Mouse (Mus musculus) midbrain, postnatal 0 days (tissue): ENCODE data around the gene Olfr740. TPM values are rescaled to one million over a fixed set of nuclear protein-coding genes. Genes with fewer than 3 reads are reported as not detected.

ENCODE experiments used
- ATAC-seq: fragments of 200-750 bp; cut with Nextera tagmentation; 2 replicates; pipeline ENCODE4 v1.8.0; 2017; ENCODE audit warnings: moderate number of reproducible peaks, mild to moderate bottlenecking, moderate TSS enrichment, moderate library complexity; ENCODE audit not compliant: low FRiP score
- DNase-seq: peaks from one replicate; pipeline ENCODE4 v3.0.0-alpha.2; 2015; ENCODE audit warnings: low spot score
- H3K27ac ChIP-seq: fragments of 300-500 bp; sonication (generic); 2 replicates; pipeline ENCODE4 v1.5.1; 2014; ENCODE audit warnings: low read depth, mild to moderate bottlenecking, low read length, mixed read lengths
- H3K27me3 ChIP-seq: fragments of 300-500 bp; sonication (generic); 2 replicates; pipeline ENCODE4 v1.6.1; 2014; ENCODE audit warnings: low read length, control low read depth, mixed read lengths; ENCODE audit not compliant: insufficient read depth
- H3K36me3 ChIP-seq: fragments of 300-500 bp; sonication (generic); 2 replicates; pipeline ENCODE4 v1.6.1; 2014; ENCODE audit warnings: low read length, control low read depth, mixed read lengths; ENCODE audit not compliant: insufficient read depth
- H3K4me1 ChIP-seq: fragments of 300-500 bp; sonication (generic); 2 replicates; pipeline ENCODE4 v1.6.1; 2014; ENCODE audit warnings: mild to moderate bottlenecking, control low read depth, antibody characterized with exemption, low read length, mixed read lengths; ENCODE audit not compliant: insufficient read depth
- H3K4me2 ChIP-seq: fragments of 300-500 bp; sonication (generic); 2 replicates; pipeline ENCODE4 v1.6.1; 2014; ENCODE audit warnings: low read depth, mild to moderate bottlenecking, low read length, mixed read lengths; ENCODE audit not compliant: poor library complexity, severe bottlenecking
- H3K4me3 ChIP-seq: fragments of 300-500 bp; sonication (generic); 2 replicates; pipeline ENCODE4 v1.5.1; 2014; ENCODE audit warnings: low read depth, mild to moderate bottlenecking, low read length, moderate library complexity
- H3K9ac ChIP-seq: fragments of 300-500 bp; sonication (generic); replicated peaks from 2 replicates; pipeline ENCODE4 v1.6.1; 2014; ENCODE audit warnings: mild to moderate bottlenecking, low read length, moderate library complexity, mixed read lengths; ENCODE audit not compliant: poor library complexity, severe bottlenecking
- H3K9me3 ChIP-seq: fragments of 300-500 bp; sonication (generic); 2 replicates; pipeline ENCODE4 v1.6.1; 2016; ENCODE audit warnings: low read length, control low read depth
- CTCF ChIP-seq: IDR thresholded peaks from 2 replicates; pipeline ENCODE4 v1.5.1; 2016; ENCODE audit warnings: antibody characterized with exemption, mild to moderate bottlenecking
- WGBS: fragments of 180-500 bp; shearing (Covaris S2); extraction: QIAGEN DNeasy Blood & Tissue Kit; methylation state at CpG from one replicate; pipeline ENCODE4 v1.1.7; 2014; 5-methylcytosine and 5-hydroxymethylcytosine counted together
- polyA plus RNA-seq: library from polyadenylated mRNA; unstranded; fragments of >200 nt; fragmentation: Nextera tagmentation; extraction: Ambion mirVana; gene quantifications from 2 replicates; pipeline ENCODE4 v1.2.1, GENCODE M21; 2015
- total RNA-seq: library from RNA; depleted of rRNA; stranded (reverse); fragments of >200 nt; gene quantifications from 2 replicates; pipeline ENCODE4 v1.2.3, GENCODE M21; 2014; rRNA removed

The Olfr740 gene
- total RNA-seq (not detected in 2 replicates), polyA plus RNA-seq (not detected in 2 replicates)

DNA sequence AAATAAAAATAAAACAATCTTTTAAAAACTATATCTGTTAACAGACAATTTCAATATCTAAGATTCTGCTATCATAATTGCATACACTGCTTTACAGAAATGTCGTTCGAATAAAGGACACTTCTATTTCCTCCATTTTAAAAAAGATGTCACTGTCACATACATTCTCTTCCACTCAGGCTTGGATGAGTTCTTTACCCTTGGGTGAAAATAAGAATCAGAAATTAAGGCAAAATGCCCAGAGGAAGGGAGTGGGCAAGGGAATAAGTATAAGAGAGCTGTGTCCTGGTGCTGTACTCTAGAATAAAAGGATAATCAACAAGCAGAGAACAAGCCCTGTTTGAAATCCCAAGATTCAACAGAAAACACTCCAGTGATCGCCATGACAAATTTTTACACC, at the start of gene Olfr740:
Gene Olfr740 (plus strand): TSS at position 301 of the 400 bp plus-strand sequence.
- no peak for ATAC-seq
- Histone ChIP-seq H3K4me2 (no peak within 1 kb of the TSS), H3K9ac (no peak within 1 kb of the TSS), H3K27me3 (no peaks in the 10 kb centered on the region), H3K36me3 (no peaks in the 10 kb centered on the region), H3K9me3 (no peaks in the 10 kb centered on the region), H3K4me3 (no peak within 1 kb of the TSS), H3K4me1 (no peaks in the 10 kb centered on the region), H3K27ac (no peak within 1 kb of the TSS)
- 83% methylated on average over 3 of the region's 3 CpGs for WGBS
- no peak for DNase-seq
- no peak for TF ChIP-seq CTCF

DNA sequence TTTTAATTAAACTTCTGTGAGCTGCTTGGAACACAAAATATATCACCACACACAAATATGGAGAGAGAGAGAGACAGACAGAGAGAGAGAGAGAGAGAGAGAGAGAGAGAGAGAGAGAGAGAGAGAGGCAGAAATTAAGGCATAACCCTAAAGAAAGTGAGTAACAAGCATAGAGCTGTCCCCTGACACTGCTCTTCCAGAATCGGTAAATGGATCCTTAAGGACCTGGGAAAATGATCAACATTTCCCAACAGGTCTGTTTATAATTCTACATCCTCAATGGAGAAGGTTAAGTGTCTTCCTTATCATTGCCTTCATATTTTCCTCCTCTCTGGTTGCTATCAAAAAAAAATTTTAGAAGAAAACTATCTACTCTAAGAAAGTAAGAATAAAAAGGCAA, 38.1 kb upstream of the Olfr740 start, which contains the start of gene Olfr738:
Gene Olfr738 (plus strand): TSS at position 301 of the 400 bp plus-strand sequence.
- Histone ChIP-seq H3K27ac (no peak within 1 kb of the TSS), H3K9ac (no peak within 1 kb of the TSS), H3K27me3 (no peaks in the 10 kb centered on the region), H3K4me1 (no peaks in the 10 kb centered on the region), H3K4me3 (no peak within 1 kb of the TSS), H3K4me2 (no peak within 1 kb of the TSS), H3K36me3 (no peaks in the 10 kb centered on the region), H3K9me3 (no peaks in the 10 kb centered on the region)
- TF ChIP-seq CTCF = no peak
- 96% methylated on average over 1 of the region's 1 CpGs for WGBS
- no peak for ATAC-seq
- no peak for DNase-seq

DNA sequence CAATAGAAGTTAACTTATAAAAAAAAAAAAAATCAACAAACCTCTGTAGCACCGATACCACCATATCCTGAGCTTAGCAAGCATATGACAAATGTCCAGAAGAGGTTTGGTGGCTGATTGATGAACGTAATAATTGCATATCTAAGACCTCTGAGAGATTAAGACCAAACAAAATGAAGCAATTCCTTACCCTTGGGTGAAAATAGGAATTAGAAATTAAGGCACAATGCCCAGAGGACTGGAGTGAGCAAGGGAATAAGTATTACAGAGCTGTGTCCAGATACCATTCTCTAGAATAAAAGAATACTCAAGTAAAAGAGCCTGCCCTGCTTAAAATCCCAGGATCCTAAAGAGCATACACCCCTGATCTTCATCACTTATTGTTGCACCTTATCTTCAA, 27.0 kb upstream of the Olfr740 start, which contains the start of gene Olfr739:
Gene Olfr739 (plus strand): TSS at position 301 of the 400 bp plus-strand sequence.
- 66% methylated on average over 2 of the region's 2 CpGs for WGBS
- Histone ChIP-seq H3K9me3 (no peaks in the 10 kb centered on the region), H3K9ac (no peak within 1 kb of the TSS), H3K27ac (no peak within 1 kb of the TSS), H3K4me1 (no peaks in the 10 kb centered on the region), H3K27me3 (no peaks in the 10 kb centered on the region), H3K4me3 (no peak within 1 kb of the TSS), H3K36me3 (no peaks in the 10 kb centered on the region), H3K4me2 (no peak within 1 kb of the TSS)
- no peak for TF ChIP-seq CTCF
- ATAC-seq = no peak
- no peak for DNase-seq

GRCm38 (mm10) chr14:50472438-50472837, 27.1 kb downstream of the Olfr740 start, which contains the start of gene Olfr741:
Gene Olfr741, plus strand, starts transcription at chr14:50472738.
- Histone ChIP-seq H3K4me3 (no peak within 1 kb of the TSS), H3K4me1 (no peaks in the 10 kb centered on the region), H3K4me2 (no peak within 1 kb of the TSS), H3K27ac (no peak within 1 kb of the TSS), H3K27me3 (no peaks in the 10 kb centered on the region), H3K36me3 (no peaks in the 10 kb centered on the region), H3K9ac (no peak within 1 kb of the TSS), H3K9me3 (no peaks in the 10 kb centered on the region)
- TF ChIP-seq CTCF = no peak
- WGBS = 71% methylated on average over 2 of the region's 2 CpGs
- ATAC-seq = no peak
- no peak for DNase-seq

- no peak overlapping the region for H3K4me2 ChIP-seq
- WGBS = 78% methylated on average over 2 of the region's 2 CpGs
- H3K9me3 ChIP-seq = no peaks in the 10 kb centered on the region
- H3K27ac ChIP-seq = no peak overlapping the region
- H3K36me3 ChIP-seq = no peaks in the 10 kb centered on the region
- no peak overlapping the region for H3K4me3 ChIP-seq
- no peak for DNase-seq
- H3K9ac ChIP-seq = no peak overlapping the region
- no peaks in the 10 kb centered on the region for H3K27me3 ChIP-seq
- no peak for ATAC-seq
- no peak for TF ChIP-seq CTCF
- no peaks in the 10 kb centered on the region for H3K4me1 ChIP-seq
These were observed 33.1 kb downstream of the Olfr740 start for GRCm38 (mm10) chr14:50478406-50478805.

DNA sequence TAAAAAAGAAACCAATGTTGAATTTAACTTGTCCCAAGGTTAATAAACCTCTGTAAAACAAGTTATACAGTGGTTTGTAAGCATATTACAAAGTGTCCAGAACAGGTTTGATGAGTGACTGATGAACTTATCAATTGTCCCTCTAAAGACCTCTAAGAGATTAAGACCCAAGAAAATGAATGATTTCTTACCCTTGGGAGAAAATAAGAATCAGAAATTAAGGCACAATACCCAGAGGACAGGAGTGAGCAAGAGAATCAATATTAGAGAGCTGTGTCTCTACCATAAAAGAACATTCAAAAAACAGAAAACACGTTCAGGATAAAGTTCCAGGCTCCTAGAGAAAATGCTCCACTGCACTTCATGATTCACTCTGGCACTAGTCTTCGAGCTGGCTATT, 58.0 kb downstream of the Olfr740 start, which contains the start of gene Olfr742:
Gene Olfr742 (plus strand): TSS at position 301 of the 400 bp plus-strand sequence.
- ATAC-seq (no peak), DNase-seq (no peak)
- WGBS = 54% methylated on average over 2 of the region's 2 CpGs
- no peak for TF ChIP-seq CTCF
- Histone ChIP-seq H3K4me1 (no peaks in the 10 kb centered on the region), H3K36me3 (no peaks in the 10 kb centered on the region), H3K27me3 (no peaks in the 10 kb centered on the region), H3K4me3 (no peak within 1 kb of the TSS), H3K27ac (no peak within 1 kb of the TSS), H3K9ac (no peak within 1 kb of the TSS), H3K4me2 (no peak within 1 kb of the TSS), H3K9me3 (no peaks in the 10 kb centered on the region)

Other genes starting within 250 kb of the Olfr740 start
- not detected in 2 replicates for gene Olfr731, start 203.7 kb upstream of the Olfr740 start, total RNA-seq
- gene Olfr731, start 203.7 kb upstream of the Olfr740 start, polyA plus RNA-seq = not detected in 2 replicates
- gene Olfr732, start 161.3 kb upstream of the Olfr740 start, total RNA-seq = not detected in 2 replicates
- not detected in 2 replicates for gene Olfr732, start 161.3 kb upstream of the Olfr740 start, polyA plus RNA-seq
- gene Olfr733, start 144.0 kb upstream of the Olfr740 start, total RNA-seq = not detected in 2 replicates
- gene Olfr733, start 144.0 kb upstream of the Olfr740 start, polyA plus RNA-seq = not detected in 2 replicates
- gene Olfr734, start 118.8 kb upstream of the Olfr740 start, total RNA-seq = not detected in 2 replicates
- not detected in 2 replicates for gene Olfr734, start 118.8 kb upstream of the Olfr740 start, polyA plus RNA-seq
- not detected in 2 replicates for gene Olfr735, start 96.7 kb upstream of the Olfr740 start, total RNA-seq
- not detected in 2 replicates for gene Olfr735, start 96.7 kb upstream of the Olfr740 start, polyA plus RNA-seq
- gene Tlr11, start 87.6 kb upstream of the Olfr740 start, total RNA-seq = not detected in 2 replicates
- gene Tlr11, start 87.6 kb upstream of the Olfr740 start, polyA plus RNA-seq = not detected in 2 replicates
- not detected in 2 replicates for gene Olfr736, start 64.4 kb upstream of the Olfr740 start, total RNA-seq
- gene Olfr736, start 64.4 kb upstream of the Olfr740 start, polyA plus RNA-seq = not detected in 2 replicates
- not detected in 2 replicates for gene Olfr738, start 38.0 kb upstream of the Olfr740 start, total RNA-seq
- not detected in 2 replicates for gene Olfr738, start 38.0 kb upstream of the Olfr740 start, polyA plus RNA-seq
- gene Olfr739, start 26.9 kb upstream of the Olfr740 start, total RNA-seq = not detected in 2 replicates
- gene Olfr739, start 26.9 kb upstream of the Olfr740 start, polyA plus RNA-seq = not detected in 2 replicates
- not detected in 2 replicates for gene Olfr741, start 27.2 kb downstream of the Olfr740 start, total RNA-seq
- gene Olfr741, start 27.2 kb downstream of the Olfr740 start, polyA plus RNA-seq = not detected in 2 replicates
- gene Olfr742, start 58.1 kb downstream of the Olfr740 start, total RNA-seq = not detected in 2 replicates
- not detected in 2 replicates for gene Olfr742, start 58.1 kb downstream of the Olfr740 start, polyA plus RNA-seq
- not detected in 2 replicates for gene Olfr743, start 76.3 kb downstream of the Olfr740 start, total RNA-seq
- not detected in 2 replicates for gene Olfr743, start 76.3 kb downstream of the Olfr740 start, polyA plus RNA-seq
- gene Olfr744, start 169.3 kb downstream of the Olfr740 start, total RNA-seq = not detected in 2 replicates
- gene Olfr744, start 169.3 kb downstream of the Olfr740 start, polyA plus RNA-seq = not detected in 2 replicates
- gene Olfr745, start 193.8 kb downstream of the Olfr740 start, total RNA-seq = not detected in 2 replicates
- not detected in 2 replicates for gene Olfr745, start 193.8 kb downstream of the Olfr740 start, polyA plus RNA-seq
- gene Olfr746, start 201.5 kb downstream of the Olfr740 start, total RNA-seq = not detected in 2 replicates
- not detected in 2 replicates for gene Olfr746, start 201.5 kb downstream of the Olfr740 start, polyA plus RNA-seq
- not detected in 2 replicates for gene Olfr747, start 247.7 kb downstream of the Olfr740 start, total RNA-seq
- not detected in 2 replicates for gene Olfr747, start 247.7 kb downstream of the Olfr740 start, polyA plus RNA-seq